Mouse (Mus musculus) lung, adult 2 months (tissue): ENCODE results near the gene Hdgfl3.

Experiments
- CTCF ChIP-seq: fragments of 200-500 bp; IDR thresholded peaks from 2 replicates; pipeline ENCODE4 v1.5.1; 2011; ENCODE audit warnings: mild to moderate bottlenecking, low read length, control low read depth; ENCODE audit not compliant: insufficient read depth
- POLR2A ChIP-seq: fragments of 200-500 bp; IDR thresholded peaks from 2 replicates; pipeline ENCODE4 v1.6.1; 2011; ENCODE audit warnings: low read depth, mild to moderate bottlenecking, control low read depth, low read length, borderline replicate concordance; ENCODE audit errors: extremely low read depth

DNA sequence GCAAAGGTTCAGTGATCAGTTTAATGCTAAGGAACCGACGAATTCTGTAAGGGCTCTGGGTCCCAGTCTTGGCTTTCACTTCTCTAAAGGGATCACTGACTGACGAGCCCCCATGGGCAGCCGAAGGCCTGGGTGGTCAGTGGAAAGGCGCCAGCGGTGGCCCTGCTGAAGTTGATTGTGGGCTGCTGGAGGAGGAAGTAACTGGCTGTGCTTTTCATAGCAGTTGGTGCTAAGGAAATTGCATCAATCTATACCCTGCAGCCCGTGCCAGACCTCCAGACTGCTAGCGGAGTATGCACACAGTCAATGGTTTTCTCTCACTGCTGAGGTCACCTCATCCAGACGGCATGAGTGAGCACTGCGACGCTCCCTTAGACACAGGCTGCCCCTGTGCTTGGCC, 74.2 kb downstream of the Hdgfl3 start:
- TF ChIP-seq CTCF (no peak), POLR2A (no peak)
